Mouse (Mus musculus) heart, postnatal 0 days (tissue): ENCODE data around the gene St5.

Source experiments
- CTCF ChIP-seq: IDR thresholded peaks from 2 replicates; pipeline ENCODE4 v1.5.1; 2016; ENCODE audit warnings: antibody characterized with exemption, control low read depth, low read depth
- EP300 ChIP-seq: IDR thresholded peaks from 2 replicates; pipeline ENCODE4 v1.6.1; 2016; ENCODE audit warnings: antibody characterized with exemption, low read depth

- no peak for TF ChIP-seq CTCF
- no peak for TF ChIP-seq EP300
Observed at GRCm38 (mm10) chr7:109507572-109507971, 195.8 kb downstream of the St5 start.
